Mouse (Mus musculus): ENCODE data around the gene Pim3.

Gene Pim3

DNA sequence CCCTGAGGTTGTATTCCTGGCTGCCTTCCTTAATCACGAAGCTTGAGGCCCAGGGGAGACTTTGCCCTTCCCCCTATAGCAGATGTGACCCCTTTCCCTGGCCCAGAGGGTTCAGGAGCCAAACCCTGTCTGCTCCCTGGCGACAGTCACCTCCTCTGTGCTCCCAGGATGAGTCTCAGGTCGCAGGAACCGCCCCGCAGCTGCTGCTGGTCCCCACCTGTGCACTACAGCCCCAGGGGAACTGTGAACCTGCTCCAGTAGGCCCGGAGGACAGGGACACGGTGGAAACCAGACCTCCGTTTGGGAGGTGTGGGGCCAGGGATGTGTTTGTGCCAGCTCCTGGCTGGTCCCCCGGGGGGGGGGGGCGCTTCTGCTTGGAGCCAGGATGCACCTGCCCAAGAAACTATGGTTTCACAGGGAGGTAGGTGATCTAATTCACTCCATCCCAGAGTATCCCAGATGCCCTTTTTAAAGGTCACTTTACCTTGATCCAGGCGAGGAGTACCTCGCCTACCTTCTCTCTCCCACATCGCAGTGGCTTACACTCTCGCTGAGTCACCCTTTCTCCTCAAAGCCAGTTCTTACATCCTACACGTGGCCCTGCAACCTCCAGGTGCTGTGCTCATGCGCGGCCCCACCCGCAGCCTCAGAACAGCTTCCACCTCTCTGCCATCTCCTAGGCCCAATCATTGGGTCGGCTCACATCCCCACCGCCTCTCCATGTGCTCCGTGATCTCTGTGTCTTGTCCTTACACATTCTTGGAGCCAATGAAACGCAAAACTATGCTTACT is 19.5 kb downstream of the Pim3 start:
- DNase-seq (ENCODE audit: low spot score in 2 of 2): no peak

DNA sequence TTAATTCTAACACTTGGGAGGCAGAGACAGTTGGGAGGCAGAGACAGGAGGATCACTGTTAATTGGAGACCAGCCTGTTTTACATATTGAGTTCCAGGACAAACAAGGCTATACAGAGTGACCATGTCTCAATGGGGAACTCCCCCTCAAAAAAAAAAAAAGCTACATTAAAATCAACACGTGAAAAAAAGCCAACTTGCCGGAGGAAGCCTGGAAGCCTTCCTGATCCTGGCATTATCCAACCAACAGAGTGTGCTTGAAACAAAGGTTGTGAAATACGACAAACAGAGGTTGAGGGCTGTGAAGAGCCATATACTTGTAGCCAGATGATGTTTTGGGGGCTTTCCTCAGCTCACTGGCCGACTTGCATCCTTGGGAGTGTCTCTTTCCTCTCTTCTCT is 20.9 kb downstream of the Pim3 start:
- DNase-seq (ENCODE audit: low spot score in 2 of 2): no peak

DNA sequence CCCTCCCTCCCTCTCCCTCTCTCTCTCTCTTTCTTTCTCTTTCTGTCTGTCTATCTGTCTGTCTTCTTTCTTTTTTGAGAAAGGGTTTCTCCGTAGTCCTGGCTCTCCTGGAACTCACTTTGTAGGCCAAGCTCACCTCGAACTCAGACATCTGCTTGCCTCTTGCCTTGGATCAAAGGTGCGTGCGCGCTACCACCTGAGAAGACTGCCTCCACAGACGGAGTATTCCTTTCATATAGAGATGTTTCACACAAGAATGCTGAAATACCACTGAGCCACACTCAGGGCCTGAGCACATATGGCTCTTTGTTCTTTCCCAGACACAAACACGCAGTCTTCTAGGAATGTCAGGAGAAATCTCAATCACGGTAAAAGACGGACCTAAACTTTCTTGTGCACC is 21.4 kb downstream of the Pim3 start:
- no peak for DNase-seq (ENCODE audit: low spot score in 2 of 2)

GRCm38 (mm10) chr15:88885376-88885775 is 23.4 kb downstream of the Pim3 start:
- DNase-seq (ENCODE audit: low spot score in 2 of 2): no peak

DNA sequence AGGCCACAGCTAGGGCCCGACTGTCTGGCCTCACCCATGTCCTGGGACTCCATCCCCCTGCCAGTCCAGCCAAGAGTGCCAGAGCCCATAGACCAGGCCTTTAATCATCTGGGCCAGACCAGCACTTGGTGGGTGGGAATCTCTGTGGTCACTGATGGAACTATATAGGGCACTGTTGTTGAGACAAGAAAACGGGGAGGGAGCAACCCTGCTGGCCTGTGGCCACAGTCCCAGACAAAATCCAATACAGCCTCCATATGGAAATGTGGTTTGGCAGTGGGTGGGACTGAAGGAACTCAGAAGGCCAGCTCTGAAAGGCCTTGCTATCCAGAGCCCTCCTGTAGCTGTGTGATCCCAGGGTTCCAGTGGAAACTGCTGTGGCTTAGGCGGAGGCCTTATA is 27.0 kb downstream of the Pim3 start:
- DNase-seq (ENCODE audit: low spot score in 2 of 2): no peak

DNA sequence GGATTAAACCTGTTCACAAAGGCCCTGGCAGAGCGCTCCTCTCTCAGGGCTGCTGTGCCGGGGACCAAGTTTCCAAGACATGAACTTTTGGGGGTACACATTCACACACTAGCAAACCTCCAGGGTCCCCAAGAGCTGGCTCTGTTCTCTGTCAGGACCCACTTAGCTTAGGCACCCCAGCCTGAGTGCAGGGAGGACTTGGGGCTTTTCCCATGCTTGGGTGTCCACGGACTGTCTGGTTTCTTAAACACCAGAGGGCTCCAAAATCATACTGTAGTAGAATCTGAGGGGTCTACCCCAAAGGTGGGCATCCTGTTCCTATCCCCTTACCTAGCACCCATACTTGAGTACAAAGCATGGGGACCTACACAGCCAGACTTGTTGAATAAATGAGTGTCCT is 28.0 kb downstream of the Pim3 start:
- no peak for DNase-seq (ENCODE audit: low spot score in 2 of 2)

- peak; percentile 16 to 27 for DNase-seq (ENCODE audit: low spot score in 2 of 2)
These were observed 29.0 kb downstream of the Pim3 start for GRCm38 (mm10) chr15:88890751-88891675.

DNA sequence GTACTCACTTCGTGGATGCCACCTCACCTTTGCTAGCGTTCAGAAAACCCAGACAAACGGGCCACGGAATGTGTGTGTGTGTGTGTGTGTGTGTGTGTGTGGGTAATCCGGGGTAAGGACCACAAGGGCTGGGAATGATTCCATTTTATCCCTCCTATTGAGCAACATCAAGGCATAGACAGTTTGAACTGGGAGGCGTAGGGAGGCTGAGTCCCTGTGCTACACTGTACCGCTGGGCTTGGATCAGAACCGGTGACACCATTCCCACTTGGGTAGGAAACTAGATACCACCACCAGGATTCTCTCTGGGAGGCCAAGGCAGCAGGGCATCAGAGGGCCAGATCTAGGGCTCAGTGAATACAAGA is 29.7 kb downstream of the Pim3 start:
- no peak for DNase-seq (ENCODE audit: low spot score in 2 of 2)

- no peak for DNase-seq (ENCODE audit: low spot score in 2 of 2)
These were observed 30.3 kb downstream of the Pim3 start for GRCm38 (mm10) chr15:88892252-88892651.

- no peak for DNase-seq (ENCODE audit: low spot score in 2 of 2)
These were observed 30.9 kb downstream of the Pim3 start for GRCm38 (mm10) chr15:88892876-88893275.

GRCm38 (mm10) chr15:88895119-88895518 is 33.1 kb downstream of the Pim3 start:
- no peak for DNase-seq (ENCODE audit: low spot score in 2 of 2)

DNA sequence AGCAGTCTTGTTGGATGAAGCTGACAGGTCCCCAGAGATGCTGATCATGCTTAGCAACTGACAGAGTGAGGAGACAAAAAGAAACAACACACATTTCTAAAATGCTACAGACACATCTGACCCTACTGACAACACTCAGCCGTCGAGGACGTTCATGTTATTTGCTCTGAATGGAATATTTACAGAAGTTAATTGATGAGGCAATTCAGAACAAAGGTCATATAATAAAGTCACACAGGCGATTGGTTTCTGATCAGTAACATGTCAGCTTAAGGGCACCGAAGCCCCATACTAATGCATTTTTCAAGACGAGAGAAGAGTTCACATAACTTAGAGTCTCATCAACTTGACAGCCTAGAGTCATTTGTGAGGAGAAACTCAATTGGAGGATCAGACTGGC is 33.9 kb downstream of the Pim3 start:
- DNase-seq (ENCODE audit: low spot score in 2 of 2): no peak

- no peak for DNase-seq (ENCODE audit: low spot score in 2 of 2)
These were observed 34.5 kb downstream of the Pim3 start for GRCm38 (mm10) chr15:88896341-88896980.

GRCm38 (mm10) chr15:88902200-88902875 is 40.4 kb downstream of the Pim3 start:
- no peak for DNase-seq (ENCODE audit: low spot score in 2 of 2)

DNA sequence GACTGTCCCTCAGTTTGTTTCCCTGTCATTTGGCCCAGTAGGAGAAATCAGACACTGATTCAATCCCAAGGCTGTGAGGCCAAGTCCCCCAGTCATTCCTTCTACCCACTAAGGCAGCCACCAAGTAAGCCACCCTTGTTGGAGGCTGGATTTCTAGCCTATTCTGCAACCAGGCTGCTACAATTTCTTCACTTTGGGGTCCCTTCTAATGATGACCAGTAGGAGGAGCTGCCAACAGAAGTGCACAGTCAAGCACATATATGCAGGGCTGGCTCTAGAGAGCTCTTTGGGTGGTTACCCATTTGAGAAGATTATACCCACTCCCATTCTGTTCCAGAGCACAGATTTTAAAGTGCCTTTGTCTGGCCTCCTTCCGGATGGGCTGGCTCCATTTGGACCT is 41.1 kb downstream of the Pim3 start:
- no peak for DNase-seq (ENCODE audit: low spot score in 2 of 2)

DNA sequence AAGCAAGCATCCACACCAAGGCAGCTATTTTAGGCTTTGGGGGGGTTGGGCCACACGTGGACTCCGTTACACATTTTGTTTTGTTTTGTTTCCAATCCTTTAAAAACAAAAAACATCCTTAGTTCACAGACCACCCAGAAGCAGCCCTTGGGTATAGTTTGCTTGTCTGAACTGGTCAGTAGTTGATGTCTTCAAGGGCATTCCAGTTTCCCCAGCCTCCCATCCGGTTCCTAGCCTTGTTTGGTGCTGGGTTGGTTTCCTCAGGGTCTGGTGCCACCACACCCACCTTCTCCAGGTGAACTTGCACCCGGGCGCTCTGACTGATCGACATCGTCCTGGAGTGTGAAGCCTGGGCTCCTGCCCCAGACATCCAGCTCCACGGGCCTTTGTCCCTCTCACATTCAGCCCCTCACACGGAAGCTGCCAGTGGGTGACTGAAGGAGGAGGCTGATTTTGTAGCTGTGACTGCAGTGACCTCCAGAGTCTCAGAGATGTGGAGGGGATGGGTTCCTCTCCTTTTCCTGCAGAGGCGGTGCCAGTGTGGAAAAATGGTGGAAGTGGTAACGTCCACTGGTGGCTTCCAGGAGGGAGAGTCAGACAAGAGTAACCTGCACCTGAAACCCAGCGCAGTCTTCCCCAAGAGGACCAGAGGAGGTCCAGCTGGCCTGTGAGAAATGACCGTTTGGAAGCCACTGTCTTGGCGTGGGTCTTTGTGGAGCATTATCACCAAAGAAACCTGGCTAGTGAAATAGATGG is 42.2 kb downstream of the Pim3 start:
- no peak for DNase-seq (ENCODE audit: low spot score in 2 of 2)

DNA sequence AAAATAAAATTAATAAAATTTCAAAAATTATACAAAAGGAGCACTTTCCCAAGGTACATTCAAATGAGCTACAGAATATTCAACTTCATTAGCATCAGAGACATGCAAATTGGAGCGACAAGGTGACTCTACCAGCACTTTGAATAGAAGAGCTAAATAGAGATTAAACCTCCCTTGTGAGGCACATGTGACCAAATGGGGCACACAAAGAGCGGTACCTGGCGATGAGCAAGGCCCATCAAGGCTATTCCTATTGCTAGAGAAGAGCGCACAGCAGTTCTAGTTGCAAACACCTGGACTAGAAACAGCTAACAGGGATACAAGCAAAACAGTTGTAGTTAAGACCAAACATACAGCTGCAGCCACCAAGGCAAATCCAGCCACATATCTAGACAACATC is 44.4 kb downstream of the Pim3 start:
- DNase-seq (ENCODE audit: low spot score in 2 of 2): no peak

GRCm38 (mm10) chr15:88915046-88915445 is 53.1 kb downstream of the Pim3 start:
- DNase-seq (ENCODE audit: low spot score in 2 of 2): no peak

Data from thymus, postnatal 10 days (tissue).